Mouse (Mus musculus) subcutaneous adipose tissue, adult 2 months (tissue): ENCODE results near the gene Vmn2r43. TPM values are rescaled to one million over a fixed set of nuclear protein-coding genes. Genes with fewer than 3 reads are reported as not detected.

Source experiments
- polyA plus RNA-seq: library from polyadenylated mRNA; depleted of rRNA; stranded (reverse); fragments of >200 nt; gene quantifications from 2 replicates; pipeline ENCODE4 v1.2.3, GENCODE M21; 2012; ENCODE audit warnings: low replicate concordance; rRNA removed

Vmn2r43 gene
- not detected in 2 replicates for polyA plus RNA-seq

DNA sequence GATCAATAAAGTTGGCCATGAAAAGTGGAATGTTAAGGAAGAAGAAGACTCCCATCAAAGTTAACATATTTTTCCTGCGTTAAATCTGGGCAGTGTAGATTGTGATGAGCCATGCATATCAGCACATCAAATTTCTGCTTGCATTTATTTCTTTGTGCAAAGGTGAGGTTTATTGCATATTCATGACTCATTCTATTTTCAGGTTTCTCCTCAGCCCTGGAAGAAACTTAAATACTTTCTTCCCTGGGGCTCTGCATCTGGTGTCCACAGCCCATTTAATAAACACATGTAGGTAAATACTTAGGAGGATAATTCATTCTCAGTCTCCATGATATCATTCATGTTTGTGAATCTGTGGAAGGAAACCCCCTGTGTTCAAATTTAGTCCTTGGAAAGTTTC is at the start of gene Vmn2r43:
Gene Vmn2r43, minus strand, starts transcription at position 101 of the 400 bp plus-strand sequence.

DNA sequence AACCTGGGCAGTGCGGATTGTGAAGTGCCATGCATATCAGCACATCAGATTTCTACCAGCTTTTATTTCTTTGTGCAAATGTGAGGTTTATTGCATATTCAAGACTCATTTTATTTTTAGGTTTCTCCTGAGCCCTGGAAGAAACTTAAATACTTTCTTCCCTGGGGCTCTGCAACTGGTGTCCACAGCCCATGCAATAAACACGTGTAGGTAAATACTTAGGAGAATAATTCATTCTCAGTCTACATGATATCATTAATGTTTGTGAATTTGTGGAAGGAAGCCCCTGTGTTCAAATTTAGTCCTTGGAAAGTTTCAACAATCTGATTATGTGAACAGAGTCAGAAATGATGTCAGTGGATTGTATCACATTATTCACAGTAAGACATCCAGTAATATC is 60.2 kb downstream of the Vmn2r43 start, which contains the start of gene Vmn2r42:
Gene Vmn2r42, minus strand, starts transcription at position 101 of the 400 bp plus-strand sequence.

Other genes starting within 250 kb of the Vmn2r43 start
- not detected in 2 replicates for gene Vmn2r41, start 98.9 kb downstream of the Vmn2r43 start, polyA plus RNA-seq
- gene Vmn2r42, start 60.3 kb downstream of the Vmn2r43 start, polyA plus RNA-seq, result not detected in 2 replicates
- gene Vmn2r44, start 122.7 kb upstream of the Vmn2r43 start, polyA plus RNA-seq, result not detected in 2 replicates
- not detected in 2 replicates for gene Vmn2r45, start 228.5 kb upstream of the Vmn2r43 start, polyA plus RNA-seq